Mouse (Mus musculus) liver, embryonic 11.5 days (tissue): ENCODE results near the gene Tenm2. TPM values are rescaled to one million over a fixed set of nuclear protein-coding genes. Genes with fewer than 3 reads are reported as not detected.

ENCODE experiments used
- ATAC-seq: fragments of 200-750 bp; cut with Nextera tagmentation; replicated peaks from 2 replicates; pipeline ENCODE4 v1.8.0; 2017; ENCODE audit warnings: moderate number of reproducible peaks, mild to moderate bottlenecking, moderate TSS enrichment, moderate library complexity; ENCODE audit not compliant: low FRiP score
- DNase-seq: peaks from one replicate; pipeline ENCODE4 v3.0.0-alpha.2; 2017; ENCODE audit warnings: low spot score
- H3K27ac ChIP-seq: fragments of 300-500 bp; sonication (generic); 2 replicates; pipeline ENCODE4 v1.5.1; 2014; ENCODE audit warnings: mild to moderate bottlenecking, low read depth, low read length, control low read depth
- H3K27me3 ChIP-seq: fragments of 300-500 bp; sonication (generic); replicated peaks from 2 replicates; pipeline ENCODE4 v1.6.1; 2014; ENCODE audit warnings: low read length, mixed read lengths; ENCODE audit not compliant: control insufficient read depth, insufficient read depth
- H3K36me3 ChIP-seq: fragments of 300-500 bp; sonication (generic); 2 replicates; pipeline ENCODE4 v1.6.1; 2014; ENCODE audit warnings: mild to moderate bottlenecking, low read length, moderate library complexity, mixed read lengths; ENCODE audit not compliant: control insufficient read depth, insufficient read depth
- H3K4me1 ChIP-seq: fragments of 300-500 bp; sonication (generic); replicated peaks from 2 replicates; pipeline ENCODE4 v1.6.1; 2014; ENCODE audit warnings: low read length, mixed read lengths; ENCODE audit not compliant: control insufficient read depth, insufficient read depth
- H3K4me2 ChIP-seq: fragments of 300-500 bp; sonication (generic); 2 replicates; pipeline ENCODE4 v1.6.1; 2014; ENCODE audit warnings: mild to moderate bottlenecking, control low read depth, moderate library complexity
- H3K4me3 ChIP-seq: fragments of 300-500 bp; sonication (generic); 2 replicates; pipeline ENCODE4 v1.5.1; 2014; ENCODE audit warnings: low read depth, low read length, control low read depth
- H3K9ac ChIP-seq: fragments of 300-500 bp; sonication (generic); 2 replicates; pipeline ENCODE4 v1.6.1; 2014; ENCODE audit warnings: low read depth, low read length, control low read depth
- H3K9me3 ChIP-seq: fragments of 300-500 bp; sonication (generic); 2 replicates; pipeline ENCODE4 v1.6.1; 2016; ENCODE audit warnings: low read length, inconsistent platforms, mixed read lengths; ENCODE audit not compliant: control insufficient read depth
- WGBS: fragments of 180-500 bp; shearing (Covaris S2); extraction: QIAGEN DNeasy Blood & Tissue Kit; methylation state at CpG from one replicate; pipeline ENCODE4 v1.1.7; 2014; 5-methylcytosine and 5-hydroxymethylcytosine counted together
- polyA plus RNA-seq: library from polyadenylated mRNA; unstranded; fragments of >200 nt; fragmentation: Nextera tagmentation; extraction: Ambion mirVana; gene quantifications from 2 replicates; pipeline ENCODE4 v1.2.1, GENCODE M21; 2014

Gene Tenm2
- polyA plus RNA-seq, 1 experiment from 2014 or later = 0.78 TPM

DNA sequence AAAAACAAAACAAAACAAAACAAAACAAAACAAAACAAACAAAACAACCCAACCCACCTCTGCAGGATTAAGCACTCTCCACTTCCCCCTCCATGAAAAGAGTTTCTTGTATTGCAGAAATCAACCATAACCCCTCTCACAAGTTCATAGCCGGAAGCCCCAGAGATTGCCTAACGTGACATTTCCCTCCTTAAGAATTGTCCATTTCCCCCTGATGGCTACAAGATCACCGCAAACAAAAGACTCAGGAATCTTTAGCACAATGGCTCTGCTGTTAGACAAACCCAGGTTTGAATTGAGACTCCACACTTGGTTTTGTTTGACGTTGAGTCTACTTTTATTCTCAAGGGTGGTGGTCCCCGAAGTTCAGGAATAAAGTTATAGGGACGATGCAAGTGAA is 1063.2 kb downstream of the Tenm2 start:
- H3K27ac ChIP-seq = no peak overlapping the region
- no peak for ATAC-seq
- no peaks in the 10 kb centered on the region for H3K27me3 ChIP-seq
- H3K36me3 ChIP-seq = no peaks in the 10 kb centered on the region
- no peak for DNase-seq
- no peak overlapping the region for H3K9ac ChIP-seq
- WGBS = 88% methylated on average over 6 of the region's 6 CpGs
- H3K9me3 ChIP-seq = no peaks in the 10 kb centered on the region
- no peak overlapping the region for H3K4me3 ChIP-seq
- H3K4me2 ChIP-seq = no peak overlapping the region
- H3K4me1 ChIP-seq = no peaks in the 10 kb centered on the region

DNA sequence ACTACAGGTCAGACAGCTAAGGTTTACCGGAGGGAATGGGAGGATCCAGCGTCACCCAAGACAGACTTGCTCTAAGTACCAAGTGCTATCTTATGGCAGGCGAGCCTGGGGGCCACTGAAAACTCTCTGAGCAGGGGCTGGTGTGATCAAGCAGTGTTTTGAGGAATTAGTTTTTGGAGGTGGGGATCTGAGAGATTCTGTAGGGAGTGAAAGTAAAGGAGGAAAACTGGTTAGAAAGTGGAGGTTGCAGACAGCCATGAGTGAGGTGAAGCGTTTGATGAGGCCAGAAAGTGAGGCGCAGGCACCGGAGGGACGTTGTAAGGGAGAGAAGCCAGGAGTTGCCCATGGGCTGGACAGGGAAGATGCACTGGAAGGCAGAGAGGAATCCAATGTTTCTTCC is 1063.8 kb downstream of the Tenm2 start:
- Histone ChIP-seq H3K27me3 (no peaks in the 10 kb centered on the region), H3K4me1 (no peaks in the 10 kb centered on the region), H3K9me3 (no peaks in the 10 kb centered on the region), H3K9ac (no peak overlapping the region), H3K27ac (no peak overlapping the region), H3K36me3 (no peaks in the 10 kb centered on the region), H3K4me2 (no peak overlapping the region), H3K4me3 (no peak overlapping the region)
- no peak for DNase-seq
- ATAC-seq = no peak
- WGBS = 80% methylated on average over 7 of the region's 7 CpGs

- ATAC-seq = no peak
- 92% methylated on average over 12 of the region's 12 CpGs for WGBS
- H3K4me3 ChIP-seq = no peak overlapping the region
- H3K4me2 ChIP-seq = no peak overlapping the region
- no peaks in the 10 kb centered on the region for H3K4me1 ChIP-seq
- no peak overlapping the region for H3K27ac ChIP-seq
- no peak for DNase-seq
- H3K27me3 ChIP-seq = no peaks in the 10 kb centered on the region
- H3K9ac ChIP-seq = no peak overlapping the region
- H3K36me3 ChIP-seq = no peaks in the 10 kb centered on the region
- H3K9me3 ChIP-seq = no peaks in the 10 kb centered on the region
Observed at GRCm38 (mm10) chr11:36171221-36171620, 1064.5 kb downstream of the Tenm2 start.

- H3K27me3 ChIP-seq = no peaks in the 10 kb centered on the region
- H3K9me3 ChIP-seq = no peaks in the 10 kb centered on the region
- H3K9ac ChIP-seq = no peak overlapping the region
- H3K4me2 ChIP-seq = no peak overlapping the region
- no peak overlapping the region for H3K4me3 ChIP-seq
- no peaks in the 10 kb centered on the region for H3K36me3 ChIP-seq
- no peak overlapping the region for H3K27ac ChIP-seq
- no peaks in the 10 kb centered on the region for H3K4me1 ChIP-seq
- ATAC-seq = no peak
- 79% methylated on average over 4 of the region's 4 CpGs for WGBS
- no peak for DNase-seq
Observed at GRCm38 (mm10) chr11:36169738-36170137, 1066.0 kb downstream of the Tenm2 start.

- Histone ChIP-seq H3K9ac (no peak overlapping the region), H3K36me3 (no peaks in the 10 kb centered on the region), H3K27me3 (no peaks in the 10 kb centered on the region), H3K27ac (no peak overlapping the region), H3K9me3 (no peaks in the 10 kb centered on the region), H3K4me3 (no peak overlapping the region), H3K4me2 (no peak overlapping the region), H3K4me1 (no peaks in the 10 kb centered on the region)
- WGBS = 85% methylated on average over 6 of the region's 6 CpGs
- DNase-seq = no peak
- ATAC-seq = no peak
Observed at GRCm38 (mm10) chr11:36168921-36169537, 1066.7 kb downstream of the Tenm2 start.

DNA sequence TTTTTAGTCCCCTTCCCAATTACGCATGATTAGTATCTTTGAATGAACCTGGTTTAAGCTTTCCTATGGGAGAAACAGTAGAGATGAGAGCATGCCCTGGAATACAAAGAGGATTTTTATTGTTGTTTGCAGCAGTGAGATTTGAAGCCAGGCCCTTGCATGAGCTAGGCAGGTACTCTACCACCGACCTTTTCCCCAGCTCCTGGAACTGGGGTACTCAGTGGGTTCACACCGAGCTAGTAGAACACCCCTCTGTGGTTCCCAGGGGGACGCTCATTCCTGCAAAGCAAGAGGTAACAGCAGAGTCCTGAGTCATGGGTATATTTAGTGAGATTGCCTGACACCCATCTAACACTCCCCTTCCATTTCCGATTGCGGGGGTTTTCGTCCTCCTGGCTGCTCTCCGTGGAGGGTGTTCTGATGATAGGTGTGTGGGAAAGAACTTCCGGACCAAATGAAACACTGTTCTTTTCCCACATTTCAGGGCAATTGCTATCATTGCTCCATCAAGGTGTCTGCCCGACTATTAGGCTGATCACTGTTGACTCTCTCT is 1067.9 kb downstream of the Tenm2 start:
- no peak overlapping the region for H3K4me2 ChIP-seq

DNA sequence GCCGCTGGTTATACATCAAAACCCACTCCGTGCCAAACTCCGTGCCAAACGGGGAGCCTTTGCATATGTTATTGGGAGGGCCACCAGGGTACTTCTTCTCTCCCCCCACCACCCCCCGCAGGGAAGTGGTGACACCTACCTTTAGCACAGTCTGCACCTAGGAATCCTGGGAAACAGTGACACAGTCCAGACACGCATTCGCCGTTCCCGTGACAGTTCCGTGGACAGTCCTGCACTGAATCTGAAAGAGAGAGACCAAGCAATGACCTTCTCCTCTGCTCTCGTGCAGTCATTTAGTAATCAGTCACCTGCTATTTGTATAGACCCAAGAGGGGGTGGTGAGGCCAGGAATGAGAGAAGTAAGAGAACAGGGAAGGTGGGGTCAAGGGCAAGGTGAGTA is 1072.2 kb downstream of the Tenm2 start:
- 81% methylated on average over 11 of the region's 11 CpGs for WGBS
- Histone ChIP-seq H3K4me3 (no peak overlapping the region), H3K4me2 (no peak overlapping the region), H3K9ac (no peak overlapping the region), H3K27me3 (no peaks in the 10 kb centered on the region), H3K4me1 (no peaks in the 10 kb centered on the region), H3K27ac (no peak overlapping the region), H3K36me3 (no peaks in the 10 kb centered on the region), H3K9me3 (no peaks in the 10 kb centered on the region)
- DNase-seq (no peak), ATAC-seq (no peak)

More for the DNA sequence above, 1067.9 kb downstream of the Tenm2 start:
- no peaks in the 10 kb centered on the region for H3K27me3 ChIP-seq
- no peak for ATAC-seq
- 82% methylated on average over 10 of the region's 10 CpGs for WGBS
- no peak overlapping the region for H3K9ac ChIP-seq
- no peaks in the 10 kb centered on the region for H3K9me3 ChIP-seq
- DNase-seq = no peak
- no peak overlapping the region for H3K4me3 ChIP-seq
- no peaks in the 10 kb centered on the region for H3K4me1 ChIP-seq
- no peak overlapping the region for H3K27ac ChIP-seq
- H3K36me3 ChIP-seq = no peaks in the 10 kb centered on the region

DNA sequence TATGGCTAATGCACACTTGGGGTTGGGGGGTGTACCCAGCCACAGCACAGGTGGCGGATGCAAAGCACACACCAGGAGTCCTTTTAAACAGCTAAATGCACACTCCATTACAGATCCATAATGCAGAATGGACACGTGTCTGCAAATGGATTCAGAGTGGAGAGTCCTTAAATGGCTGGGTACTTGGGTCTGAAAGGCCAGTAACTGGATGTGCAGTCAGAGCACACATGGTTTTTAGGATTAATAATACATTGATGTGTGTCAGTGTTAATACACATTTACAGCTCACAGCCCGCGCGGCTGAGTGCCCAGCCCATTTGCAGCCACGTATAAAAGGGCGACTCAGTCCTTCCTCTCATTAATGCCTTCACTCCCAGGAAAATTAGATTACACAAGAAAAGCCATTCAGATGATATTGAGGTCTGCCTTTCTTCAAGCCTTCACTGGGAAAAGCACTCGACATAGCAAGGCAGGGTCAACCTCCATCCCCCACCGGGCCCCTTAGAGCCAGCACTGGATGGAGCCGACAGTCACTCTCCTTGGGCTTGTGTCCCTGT is 1073.9 kb downstream of the Tenm2 start:
- DNase-seq = no peak
- Histone ChIP-seq H3K4me2 (no peak overlapping the region), H3K9me3 (no peaks in the 10 kb centered on the region), H3K36me3 (no peaks in the 10 kb centered on the region), H3K4me1 (no peaks in the 10 kb centered on the region), H3K9ac (no peak overlapping the region), H3K27me3 (no peaks in the 10 kb centered on the region), H3K27ac (no peak overlapping the region), H3K4me3 (no peak overlapping the region)
- 78% methylated on average over 10 of the region's 10 CpGs for WGBS
- no peak for ATAC-seq

DNA sequence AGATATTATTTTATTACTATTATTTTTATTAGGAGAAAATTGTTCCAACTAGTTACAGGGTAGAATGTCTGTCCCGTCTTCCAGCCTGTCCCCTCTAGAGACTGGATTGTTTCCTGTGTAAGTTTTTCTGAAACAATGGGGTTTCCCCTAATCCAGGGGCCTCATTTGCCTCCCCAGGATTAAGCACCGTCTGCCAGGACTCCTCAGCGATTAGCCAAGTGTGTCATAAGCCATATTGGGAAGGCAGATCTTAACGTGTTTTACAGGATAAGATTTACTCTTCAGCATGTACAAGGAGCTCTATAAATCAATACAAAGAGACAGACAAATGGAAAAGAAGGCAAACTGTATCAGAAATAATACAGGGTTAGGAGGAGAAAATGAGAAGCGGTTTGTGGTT is 1082.3 kb downstream of the Tenm2 start:
- no peak for ATAC-seq
- H3K4me2 ChIP-seq = no peak overlapping the region
- H3K27ac ChIP-seq = no peak overlapping the region
- WGBS = 43% methylated on average over 5 of the region's 5 CpGs
- H3K4me3 ChIP-seq = no peak overlapping the region
- no peaks in the 10 kb centered on the region for H3K9me3 ChIP-seq
- no peaks in the 10 kb centered on the region for H3K27me3 ChIP-seq
- H3K36me3 ChIP-seq = no peaks in the 10 kb centered on the region
- H3K9ac ChIP-seq = no peak overlapping the region
- no peak for DNase-seq
- H3K4me1 ChIP-seq = 0 out of 2 replicates have a peak, but pooled peaks cover 4% of the 10 kb centered on the region
